Mouse (Mus musculus) left cerebral cortex, adult 8-10 months (tissue): ENCODE measurements around the gene Robo1. TPM values are rescaled to one million over a fixed set of nuclear protein-coding genes. Genes with fewer than 3 reads are reported as not detected.

Source experiments
- DNase-seq, 2 experiments: peaks; one replicate each; pipeline ENCODE4 v3.0.0; 2022; ENCODE audit warnings: low spot score in 2 of 2
- total RNA-seq, 4 experiments: library from RNA; stranded (reverse); gene quantifications; 2 replicates each; pipeline ENCODE4 v1.2.4; 2022

The Robo1 gene
- total RNA-seq, 4 experiments from 2014 or later: 45.4 to 53.5 (median 48.6) TPM

GRCm38 (mm10) chr16:73083077-73083476, 775.0 kb downstream of the Robo1 start:
- DNase-seq: no peak
